Mouse (Mus musculus) left cerebral cortex, adult 11 months (tissue): ENCODE measurements around the gene Sorbs2.

Source experiments
- DNase-seq: peaks from one replicate; pipeline ENCODE4 v3.0.0; 2022; ENCODE audit warnings: low spot score

Gene Sorbs2

GRCm38 (mm10) chr8:45579714-45580543 lies 72.3 kb downstream of the Sorbs2 start:
- DNase-seq, result no peak

GRCm38 (mm10) chr8:45580544-45580866 lies 72.9 kb downstream of the Sorbs2 start:
- DNase-seq, result no peak

GRCm38 (mm10) chr8:45583856-45584255 lies 76.3 kb downstream of the Sorbs2 start:
- no peak for DNase-seq

- no peak for DNase-seq
Observed at GRCm38 (mm10) chr8:45584390-45585052, 76.9 kb downstream of the Sorbs2 start.

- DNase-seq, result no peak
Observed at GRCm38 (mm10) chr8:45585158-45585557, 77.6 kb downstream of the Sorbs2 start.

- DNase-seq, result no peak
Observed at GRCm38 (mm10) chr8:45587011-45587410, 79.4 kb downstream of the Sorbs2 start.

- no peak for DNase-seq
Observed at GRCm38 (mm10) chr8:45591888-45592287, 84.3 kb downstream of the Sorbs2 start.

- DNase-seq, result peak; percentile 76
Observed at GRCm38 (mm10) chr8:45593711-45594110, 86.1 kb downstream of the Sorbs2 start.

- DNase-seq, result no peak
Observed at GRCm38 (mm10) chr8:45595983-45596382, 88.4 kb downstream of the Sorbs2 start.

- DNase-seq, result no peak
Observed at GRCm38 (mm10) chr8:45596591-45596990, 89.0 kb downstream of the Sorbs2 start.

- no peak for DNase-seq
Observed at GRCm38 (mm10) chr8:45597631-45598420, 90.2 kb downstream of the Sorbs2 start.

- no peak for DNase-seq
Observed at GRCm38 (mm10) chr8:45598883-45599282, 91.3 kb downstream of the Sorbs2 start.

- no peak for DNase-seq
Observed at GRCm38 (mm10) chr8:45602019-45602418, 94.4 kb downstream of the Sorbs2 start.

GRCm38 (mm10) chr8:45605419-45605818 lies 97.8 kb downstream of the Sorbs2 start:
- no peak for DNase-seq

GRCm38 (mm10) chr8:45607012-45607411 lies 99.4 kb downstream of the Sorbs2 start:
- DNase-seq, result no peak

GRCm38 (mm10) chr8:45608413-45608812 lies 100.8 kb downstream of the Sorbs2 start:
- DNase-seq, result no peak

- DNase-seq, result no peak
Observed at GRCm38 (mm10) chr8:45610426-45611215, 103.0 kb downstream of the Sorbs2 start.

- no peak for DNase-seq
Observed at GRCm38 (mm10) chr8:45611320-45611719, 103.7 kb downstream of the Sorbs2 start.

- DNase-seq, result no peak
Observed at GRCm38 (mm10) chr8:45614610-45615009, 107.0 kb downstream of the Sorbs2 start.

- no peak for DNase-seq
Observed at GRCm38 (mm10) chr8:45615050-45615449, 107.5 kb downstream of the Sorbs2 start.

- DNase-seq, result no peak
Observed at GRCm38 (mm10) chr8:45615551-45615950, 108.0 kb downstream of the Sorbs2 start.
